Mouse (Mus musculus) MEL (cell line): ENCODE data around the gene Arhgap5.

Source experiments
- CHD1 ChIP-seq: IDR thresholded peaks from 2 replicates; pipeline ENCODE4 v1.6.1; 2012; ENCODE audit warnings: low read depth, mild to moderate bottlenecking, inconsistent platforms, low read length, improper control_type of control experiment
- CTCF ChIP-seq, 3 experiments: IDR thresholded peaks in 2 of 3; conservative IDR thresholded peaks in 1 of 3; 2 replicates each; pipeline ENCODE4 v1.5.1; 2011 to 2012; ENCODE audit warnings: low read length in 3 of 3, low read depth in 2 of 3, mild to moderate bottlenecking in 2 of 3, improper control_type of control experiment in 1 of 3, inconsistent platforms in 1 of 3, mixed read lengths in 1 of 3, moderate library complexity in 1 of 3; ENCODE audit not compliant: control insufficient read depth in 1 of 3, insufficient read depth in 1 of 3, poor library complexity in 1 of 3, severe bottlenecking in 1 of 3
- EP300 ChIP-seq, 2 experiments: IDR thresholded peaks; 2 replicates each; pipeline ENCODE4 v1.6.1; 2011; ENCODE audit warnings: improper control_type of control experiment in 2 of 2, low read length in 2 of 2, low read depth in 1 of 2, mild to moderate bottlenecking in 1 of 2
- JUND ChIP-seq: IDR thresholded peaks from 2 replicates; pipeline ENCODE4 v1.6.1; 2011; ENCODE audit warnings: low read depth, mild to moderate bottlenecking, improper control_type of control experiment, low read length
- MAFK ChIP-seq: IDR thresholded peaks from 2 replicates; pipeline ENCODE4 v1.6.1; 2011; ENCODE audit warnings: low read depth, mild to moderate bottlenecking, low read length, improper control_type of control experiment, borderline replicate concordance
- MAZ ChIP-seq: IDR thresholded peaks from 2 replicates; pipeline ENCODE4 v1.6.1; 2012; ENCODE audit warnings: low read depth, mild to moderate bottlenecking, inconsistent platforms, low read length, improper control_type of control experiment
- NELFE ChIP-seq: IDR thresholded peaks from 2 replicates; pipeline ENCODE4 v1.6.1; 2011; ENCODE audit warnings: low read depth, low read length, improper control_type of control experiment
- POLR2A ChIP-seq, 2 experiments: IDR thresholded peaks; 2 replicates each; pipeline ENCODE4 v1.6.1; 2011 to 2012; ENCODE audit warnings: low read length in 2 of 2, mild to moderate bottlenecking in 2 of 2, control low read depth in 1 of 2, improper control_type of control experiment in 1 of 2, low read depth in 1 of 2, moderate library complexity in 1 of 2; ENCODE audit not compliant: control insufficient read depth in 1 of 2, insufficient read depth in 1 of 2, poor library complexity in 1 of 2
- TBP ChIP-seq: IDR thresholded peaks from 2 replicates; pipeline ENCODE4 v1.8.0; 2011; ENCODE audit warnings: low read depth, low read length, improper control_type of control experiment
- USF1 ChIP-seq: IDR thresholded peaks from 2 replicates; pipeline ENCODE4 v1.6.1; 2014; ENCODE audit warnings: low read depth, mild to moderate bottlenecking, inconsistent platforms, low read length, improper control_type of control experiment, moderate library complexity
- ZKSCAN1 ChIP-seq: IDR thresholded peaks from 2 replicates; pipeline ENCODE4 v1.6.1; 2012; ENCODE audit warnings: low read depth, mild to moderate bottlenecking, inconsistent platforms, low read length, improper control_type of control experiment, moderate library complexity
- ZNF384 ChIP-seq: IDR thresholded peaks from 2 replicates; pipeline ENCODE4 v1.6.1; 2012; ENCODE audit warnings: low read depth, mild to moderate bottlenecking, inconsistent platforms, low read length, improper control_type of control experiment

DNA sequence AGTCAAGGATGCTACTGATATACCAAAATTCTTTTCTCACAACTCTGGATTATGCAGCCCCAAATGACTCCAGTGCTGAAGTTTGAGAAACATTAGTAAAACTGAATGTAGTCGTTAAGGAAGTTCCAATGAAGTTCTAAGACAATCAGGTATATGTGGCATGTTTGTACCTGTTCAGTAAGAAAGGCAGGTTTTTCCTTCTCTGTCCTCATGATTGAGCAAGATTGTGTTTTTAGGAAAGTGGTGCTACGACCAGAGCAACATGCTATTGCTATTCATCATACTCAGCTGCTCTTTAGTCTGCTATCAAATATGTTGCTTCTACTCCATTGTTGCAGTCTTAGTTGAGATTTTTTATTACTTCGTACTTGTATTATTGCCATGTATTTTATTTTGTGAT is 26.0 kb downstream of the Arhgap5 start:
- TF ChIP-seq CTCF (IDR thresholded peaks at IDR 0.05 in 2 of 3, conservative IDR thresholded peaks at IDR 0.05 in 1 of 3; ENCODE audit: control insufficient read depth in 1 of 3, insufficient read depth in 1 of 3, low read depth in 2 of 3, low read length in 3 of 3, poor library complexity in 1 of 3, severe bottlenecking in 1 of 3) = no peak
- TF ChIP-seq ZKSCAN1 = no peak
- TF ChIP-seq NELFE = no peak
- no peak for TF ChIP-seq ZNF384
- TF ChIP-seq CHD1 = no peak
- no peak for TF ChIP-seq POLR2A (IDR thresholded peaks at IDR 0.05; ENCODE audit: control insufficient read depth in 1 of 2, insufficient read depth in 1 of 2, low read depth in 1 of 2, low read length in 2 of 2, poor library complexity in 1 of 2)
- TF ChIP-seq JUND = no peak
- no peak for TF ChIP-seq MAFK
- TF ChIP-seq USF1 = no peak
- no peak for TF ChIP-seq EP300 (IDR thresholded peaks at IDR 0.05; ENCODE audit: low read depth in 1 of 2, low read length in 2 of 2)
- TF ChIP-seq TBP = no peak
- TF ChIP-seq MAZ = no peak
